Mouse (Mus musculus) myocyte (in vitro differentiated cells): ENCODE measurements at regions not wholly inside any gene's neighbourhood (a gene's known extent, or its start where the extent isn't known, plus 50 kb on each side); places are given as distances from the start of the nearest gene placed in this dataset.

Experiments
- H3K27me3 ChIP-seq: one replicate; pipeline ENCODE4 v1.6.1; 2011; ENCODE audit not compliant: control insufficient read depth, insufficient read depth, insufficient read length
- H3K36me3 ChIP-seq: one replicate; pipeline ENCODE4 v1.6.1; 2011; ENCODE audit not compliant: control insufficient read depth, insufficient read depth
- H3K4me2 ChIP-seq: one replicate; pipeline ENCODE4 v1.6.1; 2011; ENCODE audit warnings: low read depth, control low read depth
- H3K4me3 ChIP-seq: one replicate; pipeline ENCODE4 v1.5.1; 2011; ENCODE audit warnings: mild to moderate bottlenecking, control low read depth, moderate library complexity
- H3K79me2 ChIP-seq: one replicate; pipeline ENCODE4 v1.6.1; 2011; ENCODE audit not compliant: control insufficient read depth, insufficient read depth
- H3ac ChIP-seq: one replicate; pipeline ENCODE4 v1.6.1; 2011; ENCODE audit not compliant: control insufficient read depth, insufficient read length
- CEBPB ChIP-seq: IDR thresholded peaks from 2 replicates; pipeline ENCODE4 v1.6.1; 2011; ENCODE audit warnings: mild to moderate bottlenecking, moderate library complexity; ENCODE audit not compliant: poor library complexity, insufficient read depth, severe bottlenecking
- E2F4 ChIP-seq: IDR thresholded peaks from one replicate; pipeline ENCODE4 v1.6.1; 2011; ENCODE audit warnings: mild to moderate bottlenecking, control low read depth, moderate library complexity; ENCODE audit not compliant: insufficient read depth
- MAX ChIP-seq: IDR thresholded peaks from one replicate; pipeline ENCODE4 v1.6.1; 2011; ENCODE audit warnings: low read depth, mild to moderate bottlenecking, control low read depth
- MYOD1 ChIP-seq, 3 experiments: IDR thresholded peaks; one replicate each; pipeline ENCODE4 v1.6.1; 2011; ENCODE audit warnings: control low read depth in 2 of 3, low read depth in 2 of 3, mild to moderate bottlenecking in 2 of 3, moderate library complexity in 1 of 3; ENCODE audit not compliant: insufficient read length in 2 of 3, control insufficient read depth in 1 of 3
- MYOG ChIP-seq, 3 experiments: IDR thresholded peaks; one replicate each; pipeline ENCODE4 v1.6.1; 2011; ENCODE audit warnings: control low read depth in 2 of 3, low read depth in 2 of 3, mild to moderate bottlenecking in 2 of 3; ENCODE audit not compliant: insufficient read length in 2 of 3, control insufficient read depth in 1 of 3, insufficient read depth in 1 of 3
- POLR2A ChIP-seq: IDR thresholded peaks from one replicate; pipeline ENCODE4 v1.6.1; 2011; ENCODE audit warnings: low read depth, mild to moderate bottlenecking, control low read depth, moderate library complexity; ENCODE audit not compliant: insufficient read length
- POLR2AphosphoS2 ChIP-seq: IDR thresholded peaks from one replicate; pipeline ENCODE4 v1.6.1; 2011; ENCODE audit warnings: low read depth, control low read depth; ENCODE audit not compliant: insufficient read length
- REST ChIP-seq: IDR thresholded peaks from one replicate; pipeline ENCODE4 v1.6.1; 2011; ENCODE audit warnings: mild to moderate bottlenecking, control low read depth, moderate library complexity; ENCODE audit not compliant: insufficient read depth, insufficient read length
- SRF ChIP-seq: IDR thresholded peaks from one replicate; pipeline ENCODE4 v1.6.1; 2011; ENCODE audit warnings: low read depth; ENCODE audit not compliant: control insufficient read depth, insufficient read length
- TCF12 ChIP-seq: IDR thresholded peaks from one replicate; pipeline ENCODE4 v1.6.1; 2011; ENCODE audit warnings: mild to moderate bottlenecking, control low read depth; ENCODE audit not compliant: poor library complexity, insufficient read depth, severe bottlenecking
- TCF3 ChIP-seq: IDR thresholded peaks from one replicate; pipeline ENCODE4 v1.6.1; 2011; ENCODE audit warnings: low read depth, control low read depth; ENCODE audit not compliant: insufficient read length
- USF1 ChIP-seq: IDR thresholded peaks from one replicate; pipeline ENCODE4 v1.6.1; 2011; ENCODE audit warnings: low read depth, mild to moderate bottlenecking, control low read depth, moderate library complexity

DNA sequence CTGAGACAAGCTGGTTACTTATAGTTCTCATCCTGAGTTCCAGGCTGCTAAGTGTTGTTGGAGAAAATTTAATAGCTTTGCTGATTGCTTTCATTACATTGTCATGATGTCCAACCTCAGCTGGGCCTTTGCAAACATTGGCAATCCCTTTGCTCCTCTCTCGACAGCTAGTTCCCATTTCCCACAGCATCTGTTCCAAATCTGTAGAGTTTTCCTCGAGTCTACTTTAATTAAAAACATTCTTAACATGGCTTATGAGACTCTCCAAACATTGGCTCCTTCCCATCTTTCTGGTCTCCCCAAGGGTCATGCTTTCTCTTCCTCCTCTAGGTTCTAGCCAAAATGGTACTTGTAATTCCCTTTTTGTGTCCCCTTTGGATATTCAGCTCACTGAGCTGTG is 672.6 kb upstream of the Gm8797 start:
- H3K36me3 ChIP-seq = no peaks in the 10 kb centered on the region
- H3K27me3 ChIP-seq = no peaks in the 10 kb centered on the region
- no peak for TF ChIP-seq POLR2A
- no peak for TF ChIP-seq TCF3
- no peak for TF ChIP-seq TCF12
- no peak for TF ChIP-seq MYOD1 (IDR thresholded peaks at IDR 0.05; ENCODE audit: control insufficient read depth in 1 of 3, insufficient read length in 2 of 3, low read depth in 2 of 3)
- no peak for TF ChIP-seq POLR2AphosphoS2
- no peak for TF ChIP-seq SRF
- no peak for TF ChIP-seq E2F4
- no peak for TF ChIP-seq USF1
- no peak for TF ChIP-seq CEBPB
- TF ChIP-seq MYOG (IDR thresholded peaks at IDR 0.05; ENCODE audit: control insufficient read depth in 1 of 3, insufficient read depth in 1 of 3, insufficient read length in 2 of 3, low read depth in 2 of 3) = no peak
- no peak for TF ChIP-seq REST
- TF ChIP-seq MAX = no peak
- no peak overlapping the region for H3K4me3 ChIP-seq
- H3K4me2 ChIP-seq = no peak overlapping the region
- H3K79me2 ChIP-seq = no peaks in the 10 kb centered on the region
- no peak overlapping the region for H3ac ChIP-seq

DNA sequence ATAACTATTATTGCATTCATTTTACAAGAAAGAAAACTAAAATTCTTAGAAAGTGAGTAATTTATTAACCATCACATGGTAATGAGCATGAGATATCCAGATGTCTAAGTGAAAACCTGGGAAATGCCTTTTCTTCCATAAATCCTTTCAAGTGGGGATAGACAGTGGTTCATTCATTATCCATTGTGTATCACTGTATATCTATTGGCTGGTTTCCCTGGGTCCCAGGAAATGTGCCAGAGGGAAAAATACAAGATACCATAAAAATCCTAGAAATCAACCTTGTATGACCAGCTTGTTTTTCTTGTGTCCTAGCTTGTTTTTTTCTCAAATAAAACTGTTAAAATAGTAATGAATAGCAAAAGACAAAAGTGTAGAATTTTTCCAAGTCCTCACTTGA is 663.9 kb upstream of the Gm8797 start:
- no peak overlapping the region for H3ac ChIP-seq
- no peak for TF ChIP-seq MAX
- no peak for TF ChIP-seq POLR2AphosphoS2
- no peak for TF ChIP-seq SRF
- TF ChIP-seq REST = no peak
- no peak for TF ChIP-seq USF1
- TF ChIP-seq E2F4 = no peak
- TF ChIP-seq MYOG (IDR thresholded peaks at IDR 0.05; ENCODE audit: control insufficient read depth in 1 of 3, insufficient read depth in 1 of 3, insufficient read length in 2 of 3, low read depth in 2 of 3) = no peak
- TF ChIP-seq MYOD1 (IDR thresholded peaks at IDR 0.05; ENCODE audit: control insufficient read depth in 1 of 3, insufficient read length in 2 of 3, low read depth in 2 of 3) = no peak
- TF ChIP-seq POLR2A = no peak
- no peak for TF ChIP-seq TCF12
- no peak for TF ChIP-seq TCF3
- TF ChIP-seq CEBPB = no peak
- H3K36me3 ChIP-seq = no peaks in the 10 kb centered on the region
- no peaks in the 10 kb centered on the region for H3K79me2 ChIP-seq
- no peak overlapping the region for H3K4me2 ChIP-seq
- H3K27me3 ChIP-seq = no peaks in the 10 kb centered on the region
- H3K4me3 ChIP-seq = no peak overlapping the region

DNA sequence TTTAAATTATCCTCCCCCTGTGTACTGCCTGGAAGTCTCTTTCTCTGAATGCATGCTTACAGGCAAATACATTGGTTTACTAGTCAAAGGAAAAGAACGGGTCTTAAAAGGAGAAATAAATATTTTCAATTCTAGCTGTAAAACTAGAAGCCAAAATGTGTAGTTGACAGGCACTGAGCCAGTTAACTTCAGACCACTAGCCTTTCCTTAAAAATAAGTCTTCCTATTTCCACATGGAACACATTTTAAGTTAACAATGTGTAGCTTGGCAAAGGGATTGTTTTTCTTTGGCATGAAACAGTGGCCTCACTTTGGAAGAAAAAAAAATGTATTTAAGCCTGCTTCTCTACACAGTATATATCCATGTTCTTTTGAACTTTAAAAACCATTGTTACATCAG is 661.7 kb upstream of the Gm8797 start:
- Histone ChIP-seq H3K36me3 (no peaks in the 10 kb centered on the region), H3ac (no peak overlapping the region), H3K4me2 (peak overlapping the region; percentile 69), H3K79me2 (no peaks in the 10 kb centered on the region), H3K4me3 (no peak overlapping the region), H3K27me3 (no peaks in the 10 kb centered on the region)
- TF ChIP-seq MYOD1 (IDR thresholded peaks at IDR 0.05; ENCODE audit: control insufficient read depth in 1 of 3, insufficient read length in 2 of 3, low read depth in 2 of 3) = no peak

DNA sequence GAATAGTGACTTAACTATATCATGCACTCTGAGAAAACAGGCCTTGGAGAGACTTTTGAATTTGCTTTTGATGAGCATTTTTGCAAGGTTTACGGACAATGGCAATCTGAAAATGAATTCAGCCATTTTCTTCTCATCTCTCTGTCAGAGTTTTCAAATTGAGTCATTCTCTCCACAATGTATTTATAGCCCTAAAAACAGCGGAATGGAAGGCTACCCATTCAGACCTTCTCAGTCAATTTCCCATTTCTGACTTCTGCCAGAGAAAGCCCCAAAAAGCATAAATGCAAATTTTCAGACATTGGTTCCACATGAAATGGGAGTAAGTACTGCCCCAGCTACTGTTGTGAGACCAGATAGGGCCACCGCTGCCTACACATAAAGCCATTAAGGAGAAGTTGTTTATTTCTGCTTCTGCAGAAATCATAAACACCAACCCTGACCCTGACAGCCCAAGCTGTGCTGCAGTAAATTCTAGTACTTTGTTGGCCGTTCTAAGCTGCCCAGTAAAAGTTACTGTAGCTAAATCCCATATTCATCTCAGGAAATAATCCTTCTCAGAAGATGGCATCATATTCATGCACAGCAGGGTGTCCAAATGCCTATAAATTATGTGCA is 661.1 kb upstream of the Gm8797 start:
- Histone ChIP-seq H3K27me3 (no peaks in the 10 kb centered on the region), H3ac (no peak overlapping the region), H3K79me2 (no peaks in the 10 kb centered on the region), H3K4me2 (peak overlapping the region; percentile 69), H3K4me3 (peak overlapping the region; percentile 21), H3K36me3 (no peaks in the 10 kb centered on the region)
- TF ChIP-seq USF1 (no peak), TCF12 (no peak), MYOD1 (IDR thresholded peaks at IDR 0.05; ENCODE audit: control insufficient read depth in 1 of 3, insufficient read length in 2 of 3, low read depth in 2 of 3) (no peak), MAX (no peak)

DNA sequence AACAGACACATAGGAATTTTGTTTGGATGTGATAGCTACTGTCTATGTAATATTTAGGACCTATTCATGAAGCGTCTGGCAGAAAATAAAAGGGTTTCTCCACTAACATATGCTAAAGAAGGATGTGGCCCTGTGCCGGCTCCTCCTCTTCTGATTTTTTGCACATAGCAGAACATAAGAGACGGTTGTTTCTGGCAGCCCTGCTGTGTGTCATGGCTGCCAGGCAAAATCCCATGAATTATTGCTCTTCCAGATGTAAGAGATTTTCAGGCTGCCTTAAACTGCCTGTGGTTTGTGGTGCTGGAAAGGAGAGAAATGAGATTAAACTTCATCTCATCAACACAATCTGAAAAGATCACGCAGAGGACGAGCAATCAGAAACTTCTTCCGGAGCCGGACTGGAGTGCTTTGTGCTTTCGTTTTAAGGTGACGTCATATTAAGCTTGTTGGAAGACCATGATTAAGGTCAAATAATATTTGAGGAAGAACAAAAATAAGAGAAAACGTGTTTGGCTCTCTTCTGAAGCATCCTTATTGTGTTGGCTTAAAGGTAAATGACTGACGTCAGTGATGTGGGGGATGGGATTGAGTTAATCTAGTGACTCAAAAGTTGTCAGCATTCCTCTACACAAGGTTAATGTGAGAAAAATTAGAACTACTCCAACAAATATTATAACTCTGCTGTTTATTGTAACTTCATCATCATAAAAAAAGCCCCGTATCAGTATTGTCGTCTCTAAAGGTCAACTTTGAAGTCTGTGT is 660.3 kb upstream of the Gm8797 start:
- no peaks in the 10 kb centered on the region for H3K36me3 ChIP-seq
- H3K79me2 ChIP-seq = no peaks in the 10 kb centered on the region
- H3ac ChIP-seq = no peak overlapping the region
- TF ChIP-seq TCF12 (no peak), USF1 (no peak), TCF3 (no peak), MAX (no peak), MYOG (IDR thresholded peaks at IDR 0.05; ENCODE audit: control insufficient read depth in 1 of 3, insufficient read depth in 1 of 3, insufficient read length in 2 of 3, low read depth in 2 of 3) (no peak), E2F4 (no peak), CEBPB (no peak), REST (no peak), POLR2A (no peak), SRF (no peak), POLR2AphosphoS2 (no peak), MYOD1 (IDR thresholded peaks at IDR 0.05; ENCODE audit: control insufficient read depth in 1 of 3, insufficient read length in 2 of 3, low read depth in 2 of 3) (no peak)
- peak overlapping the region; percentile 21 for H3K4me3 ChIP-seq
- H3K27me3 ChIP-seq = no peaks in the 10 kb centered on the region
- H3K4me2 ChIP-seq = peak overlapping the region; percentile 69
